Mouse (Mus musculus) G1E (cell line): ENCODE results near the gene Tmc6. TPM values are rescaled to one million over a fixed set of nuclear protein-coding genes. Genes with fewer than 3 reads are reported as not detected.
A peak's percentile ranks its signal among the peaks of the same experiment; 100 is the strongest.

ENCODE experiments used
- ATAC-seq: 2 replicates; pipeline ENCODE4 v1.8.0; 2016; ENCODE audit warnings: mild to moderate bottlenecking; ENCODE audit not compliant: insufficient number of reproducible peaks, poor library complexity, low FRiP score, severe bottlenecking; ENCODE audit errors: extremely low read depth
- DNase-seq: peaks from one replicate; pipeline ENCODE4 v3.0.0; 2012; ENCODE audit warnings: low spot score
- H3K27me3 ChIP-seq: 2 replicates; pipeline ENCODE4 v1.6.1; 2012; ENCODE audit warnings: mild to moderate bottlenecking, low read length, inconsistent platforms; ENCODE audit not compliant: insufficient read depth
- H3K36me3 ChIP-seq: replicated peaks from 2 replicates; pipeline ENCODE3; 2012; ENCODE audit warnings: mild to moderate bottlenecking, inconsistent platforms
- H3K4me1 ChIP-seq: 2 replicates; pipeline ENCODE4 v1.6.1; 2012; ENCODE audit warnings: low read depth, low read length, inconsistent platforms, mixed read lengths; ENCODE audit not compliant: insufficient read depth
- H3K4me3 ChIP-seq: 2 replicates; pipeline ENCODE4 v1.5.1; 2012; ENCODE audit warnings: low read depth, mild to moderate bottlenecking, inconsistent platforms, low read length, moderate library complexity, mixed read lengths
- H3K9me3 ChIP-seq: replicated peaks from 2 replicates; pipeline ENCODE4 v1.6.1; 2012; ENCODE audit warnings: inconsistent platforms
- CTCF ChIP-seq: IDR thresholded peaks from 2 replicates; pipeline ENCODE4 v1.5.1; 2012; ENCODE audit warnings: low read depth, low read length, inconsistent platforms, mixed read lengths
- GATA1 ChIP-seq: IDR thresholded peaks from 2 replicates; pipeline ENCODE4 v1.6.1; 2012; ENCODE audit warnings: borderline replicate concordance, low read length, inconsistent platforms, mixed read lengths
- GATA2 ChIP-seq: IDR thresholded peaks from 2 replicates; pipeline ENCODE4 v1.6.1; 2012; ENCODE audit warnings: low read depth, low read length, inconsistent platforms, borderline replicate concordance
- POLR2AphosphoS5 ChIP-seq: IDR thresholded peaks from 2 replicates; pipeline ENCODE4 v1.6.1; 2012; ENCODE audit warnings: low read depth, low read length, inconsistent platforms; ENCODE audit not compliant: insufficient replicate concordance
- TAL1 ChIP-seq: conservative IDR thresholded peaks from 2 replicates; pipeline ENCODE4 v1.6.1; 2012; ENCODE audit warnings: low read depth, low read length, inconsistent platforms, mixed read lengths
- polyA plus RNA-seq: library from polyadenylated mRNA; stranded (reverse); fragments of >175 nt; gene quantifications from 2 replicates; pipeline ENCODE4 v1.2.3, GENCODE M21; 2012
- total RNA-seq, 2 experiments: library from RNA; stranded (forward) in 1 of 2; stranded (reverse) in 1 of 2; fragments of 200-1000 nt in 1 of 2; fragments of >200 nt in 1 of 2; fragmentation: Nextera tagmentation in 1 of 2; gene quantifications; 2 replicates each; pipeline ENCODE4 v1.2.3; 2014 to 2017

Gene Tmc6
- total RNA-seq (2014; fragmentation: Nextera tagmentation), result 16.5 and 27.3 TPM in 2 replicates
- 9.6 and 12.2 TPM in 2 replicates for total RNA-seq (2017)
- polyA plus RNA-seq, result 25.3 and 32.3 TPM in 2 replicates

GRCm38 (mm10) chr11:117781993-117782704, at the start of gene Tmc6, which contains the start of gene Tmc8:
Gene Tmc6 (minus strand): TSS chr11:117782198.
Gene Tmc8 (plus strand): TSS chr11:117782076.
- H3K27me3 ChIP-seq, result no peaks in the 10 kb centered on the region
- H3K4me3 ChIP-seq, result peak within 1 kb of the TSS; percentile 78
- TF ChIP-seq GATA2 (no peak), TAL1 (no peak), POLR2AphosphoS5 (no peak), GATA1 (no peak), CTCF (no peak)
- DNase-seq, result peak; percentile 63
- no peaks in the 10 kb centered on the region for H3K9me3 ChIP-seq
- ATAC-seq, result no peak
- H3K36me3 ChIP-seq, result peaks cover 54% of the 10 kb centered on the region
- peaks cover 68% of the 10 kb centered on the region for H3K4me1 ChIP-seq

DNA sequence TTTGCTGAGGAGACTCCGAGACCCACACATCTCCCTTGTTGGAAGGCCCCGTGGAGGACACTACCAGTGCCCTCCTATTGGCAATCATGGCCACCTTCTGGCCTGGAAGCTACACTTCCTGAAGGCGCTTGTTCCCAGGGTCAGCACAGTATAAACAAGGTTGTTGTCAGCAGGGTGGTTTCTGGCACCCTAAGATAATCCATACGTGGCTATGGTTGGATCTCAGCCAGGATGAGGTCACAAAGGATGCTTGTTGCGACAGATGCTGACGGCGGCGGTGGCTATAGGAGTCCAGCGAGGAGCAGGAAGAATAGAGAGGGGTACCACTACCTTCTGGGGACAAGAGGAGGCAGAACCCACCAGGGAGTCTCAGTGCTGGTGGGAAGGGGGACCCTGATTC, 48.4 kb upstream of the Tmc6 start:
- no peaks in the 10 kb centered on the region for H3K27me3 ChIP-seq
- H3K4me3 ChIP-seq, result no peak overlapping the region
- no peaks in the 10 kb centered on the region for H3K9me3 ChIP-seq
- no peak for DNase-seq
- peaks cover 63% of the 10 kb centered on the region for H3K4me1 ChIP-seq
- no peak for ATAC-seq
- peaks cover 10% of the 10 kb centered on the region for H3K36me3 ChIP-seq
- no peak for TF ChIP-seq CTCF
- TF ChIP-seq GATA2, result no peak
- TF ChIP-seq TAL1, result no peak
- no peak for TF ChIP-seq POLR2AphosphoS5
- no peak for TF ChIP-seq GATA1

GRCm38 (mm10) chr11:117829671-117830215, 47.7 kb upstream of the Tmc6 start:
- peaks cover 9% of the 10 kb centered on the region for H3K36me3 ChIP-seq
- ATAC-seq (no peak), DNase-seq (no peak)
- peaks cover 69% of the 10 kb centered on the region for H3K4me1 ChIP-seq
- no peak for TF ChIP-seq TAL1
- no peak for TF ChIP-seq CTCF
- no peak for TF ChIP-seq GATA2
- no peak for TF ChIP-seq GATA1
- no peak for TF ChIP-seq POLR2AphosphoS5
- H3K9me3 ChIP-seq, result no peaks in the 10 kb centered on the region
- no peak overlapping the region for H3K4me3 ChIP-seq
- no peaks in the 10 kb centered on the region for H3K27me3 ChIP-seq

DNA sequence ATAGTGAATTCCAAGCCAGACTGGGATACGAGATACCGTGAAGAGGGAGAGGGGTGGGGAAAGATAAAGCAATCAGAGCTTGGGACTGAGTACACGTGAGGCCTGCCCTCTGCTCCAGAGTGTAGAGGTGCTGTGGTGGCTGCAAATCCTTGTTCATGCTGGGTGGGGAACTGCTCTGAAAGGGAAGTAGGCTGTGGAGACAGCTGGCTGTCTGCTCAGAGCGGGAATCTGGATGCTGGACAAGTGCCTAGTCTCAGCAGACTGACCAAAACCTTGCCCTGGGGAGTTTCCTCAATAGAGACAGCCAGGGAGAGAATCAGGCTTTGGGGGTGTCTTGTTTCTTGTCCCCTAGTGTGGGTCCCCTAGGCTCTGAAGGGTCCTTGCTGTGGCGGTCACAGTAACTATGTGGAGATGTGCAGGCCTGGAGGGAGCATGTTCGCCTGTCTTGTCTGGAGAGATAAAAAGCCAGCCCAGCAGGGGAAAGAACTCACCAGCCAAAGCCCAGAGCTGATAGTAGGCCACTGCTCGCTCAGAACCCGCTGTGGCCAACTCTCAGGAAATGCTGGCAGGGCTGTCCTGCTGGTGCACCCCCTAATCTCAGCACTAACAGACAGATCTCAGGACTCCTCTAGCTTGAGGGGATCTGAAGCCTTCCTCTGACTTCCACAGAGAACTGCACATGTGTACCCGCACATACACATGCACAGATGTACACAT, 47.0 kb upstream of the Tmc6 start:
- H3K36me3 ChIP-seq, result peaks cover 14% of the 10 kb centered on the region
- no peaks in the 10 kb centered on the region for H3K27me3 ChIP-seq
- H3K4me1 ChIP-seq, result peaks cover 74% of the 10 kb centered on the region
- no peaks in the 10 kb centered on the region for H3K9me3 ChIP-seq
- H3K4me3 ChIP-seq, result no peak overlapping the region
- TF ChIP-seq CTCF (no peak), POLR2AphosphoS5 (no peak), GATA2 (no peak), GATA1 (no peak), TAL1 (no peak)
- ATAC-seq (no peak), DNase-seq (no peak)

- TF ChIP-seq GATA2 (no peak), TAL1 (no peak), CTCF (no peak), POLR2AphosphoS5 (no peak), GATA1 (no peak)
- no peak for ATAC-seq
These were observed 46.3 kb upstream of the Tmc6 start for GRCm38 (mm10) chr11:117828149-117828887.

More at GRCm38 (mm10) chr11:117828149-117828887, 46.3 kb upstream of the Tmc6 start:
- H3K4me3 ChIP-seq, result no peak overlapping the region
- H3K36me3 ChIP-seq, result peaks cover 21% of the 10 kb centered on the region
- DNase-seq, result peak; percentile 33
- H3K4me1 ChIP-seq, result peaks cover 81% of the 10 kb centered on the region
- H3K9me3 ChIP-seq, result no peaks in the 10 kb centered on the region
- H3K27me3 ChIP-seq, result no peaks in the 10 kb centered on the region
